Mouse (Mus musculus): ENCODE data around the gene Zmym1. TPM values are rescaled to one million over a fixed set of nuclear protein-coding genes. Genes with fewer than 3 reads are reported as not detected.
"Not testable (repeated sequence)": the region's sequence is repeated elsewhere in the genome, so short reads cannot be mapped to it uniquely, and the experiment has no call there.

Gene Zmym1
- total and polyA plus RNA-seq, 3 experiments: 3.7 to 30.6 (median 26.3) TPM

DNA sequence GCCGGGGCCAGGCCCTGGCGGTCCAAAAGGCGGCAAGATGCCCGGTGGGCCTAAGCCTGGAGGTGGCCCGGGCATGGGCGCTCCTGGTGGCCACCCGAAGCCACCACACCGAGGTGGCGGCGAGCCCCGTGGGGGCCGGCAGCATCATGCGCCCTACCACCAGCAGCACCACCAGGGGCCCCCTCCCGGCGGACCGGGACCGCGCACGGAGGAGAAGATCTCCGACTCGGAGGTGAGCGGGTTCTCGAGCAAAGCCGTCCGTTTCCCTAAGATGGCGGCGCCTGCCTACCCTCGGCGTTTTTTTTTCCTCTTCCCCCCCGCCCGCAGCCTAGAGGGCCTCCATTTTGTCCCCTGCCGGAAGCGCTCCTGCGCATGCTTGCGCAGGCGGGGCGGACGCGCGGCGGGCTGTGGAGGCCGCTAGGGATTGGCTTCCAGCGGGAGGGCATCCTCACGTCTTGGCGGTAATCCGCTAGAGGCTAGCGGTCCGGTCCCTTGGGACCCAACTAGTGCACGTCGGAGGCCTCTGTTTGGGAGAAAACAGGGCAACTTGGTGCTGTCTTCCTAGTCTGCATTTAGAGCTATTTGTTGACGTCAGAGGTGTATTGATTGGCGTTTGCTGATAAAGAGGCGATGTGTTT, 38.8 kb downstream of the Zmym1 start:
- H3K4me3 ChIP-seq (ENCODE audit: low read depth, low read length): peak overlapping the region; percentile 92
- no peaks in the 10 kb centered on the region for H3K27me3 ChIP-seq (ENCODE audit: insufficient read depth, low read length)
- peaks cover 36% of the 10 kb centered on the region for H3K4me1 ChIP-seq (ENCODE audit: insufficient read depth, low read depth, low read length)
- TF ChIP-seq GATA2 (IDR thresholded peaks at IDR 0.05; ENCODE audit: borderline replicate concordance, low read depth, low read length) (no peak), GATA1 (IDR thresholded peaks at IDR 0.05; ENCODE audit: borderline replicate concordance, low read length) (no peak), POLR2AphosphoS5 (IDR thresholded peaks at IDR 0.05; ENCODE audit: insufficient replicate concordance, low read depth, low read length) (no peak), TAL1 (conservative IDR thresholded peaks at IDR 0.05; ENCODE audit: low read depth, low read length) (no peak), CTCF (IDR thresholded peaks at IDR 0.05; ENCODE audit: low read depth, low read length) (no peak)
- H3K9me3 ChIP-seq (replicated peaks): no peaks in the 10 kb centered on the region
- peaks cover 52% of the 10 kb centered on the region for H3K36me3 ChIP-seq (replicated peaks)
- DNase-seq (ENCODE audit: low spot score) (peak; percentile 76), ATAC-seq (ENCODE audit: extremely low read depth, insufficient number of reproducible peaks, low FRiP score, poor library complexity, severe bottlenecking) (peak; percentile 17; the same call in 1 of the 2 replicates)

DNA sequence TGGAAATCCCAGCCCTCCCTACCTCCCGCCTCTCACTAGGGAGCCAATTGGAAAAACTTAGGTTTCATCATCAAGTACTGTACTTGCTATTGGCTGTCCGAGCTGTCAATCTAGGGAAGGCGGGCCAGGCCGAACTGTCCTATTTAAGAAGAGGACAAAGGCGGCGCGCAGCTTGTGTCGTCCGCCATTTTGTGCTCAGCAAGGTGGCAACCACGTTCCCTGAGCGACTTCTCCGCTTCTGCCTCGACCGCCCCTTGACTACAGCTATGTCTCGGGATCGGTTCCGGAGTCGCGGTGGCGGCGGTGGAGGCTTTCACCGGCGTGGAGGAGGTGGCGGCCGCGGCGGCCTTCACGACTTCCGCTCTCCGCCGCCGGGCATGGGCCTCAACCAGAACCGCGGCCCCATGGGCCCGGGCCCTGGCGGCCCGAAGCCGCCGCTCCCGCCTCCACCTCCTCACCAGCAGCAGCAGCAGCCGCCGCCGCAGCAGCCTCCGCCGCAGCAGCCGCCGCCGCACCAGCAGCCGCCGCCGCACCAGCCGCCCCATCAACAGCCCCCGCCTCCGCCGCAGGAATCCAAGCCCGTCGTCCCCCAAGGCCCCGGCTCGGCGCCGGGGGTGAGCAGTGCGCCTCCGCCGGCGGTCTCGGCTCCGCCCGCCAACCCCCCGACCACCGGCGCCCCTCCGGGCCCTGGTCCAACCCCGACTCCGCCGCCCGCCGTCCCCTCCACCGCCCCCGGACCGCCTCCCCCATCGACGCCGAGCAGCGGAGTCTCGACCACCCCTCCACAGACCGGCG, 39.6 kb downstream of the Zmym1 start, which contains the start of gene Sfpq:
Gene Sfpq, plus strand, starts transcription at position 174 of the 795 bp plus-strand sequence.
- TF ChIP-seq CTCF (IDR thresholded peaks at IDR 0.05; ENCODE audit: low read depth, low read length) (no peak), POLR2AphosphoS5 (IDR thresholded peaks at IDR 0.05; ENCODE audit: insufficient replicate concordance, low read depth, low read length) (peak; percentile 66; the same call in 1 of the 2 replicates)
- Histone ChIP-seq H3K36me3 (replicated peaks) (peaks cover 44% of the 10 kb centered on the region), H3K4me1 (ENCODE audit: insufficient read depth, low read depth, low read length) (peaks cover 29% of the 10 kb centered on the region), H3K27me3 (ENCODE audit: insufficient read depth, low read length) (no peaks in the 10 kb centered on the region), H3K4me3 (ENCODE audit: low read depth, low read length) (peak within 1 kb of the TSS; percentile 92), H3K9me3 (replicated peaks) (no peaks in the 10 kb centered on the region)
- peak; percentile 97 for ATAC-seq (ENCODE audit: extremely low read depth, insufficient number of reproducible peaks, low FRiP score, poor library complexity, severe bottlenecking)
- peak; percentile 98 for DNase-seq (ENCODE audit: low spot score)

DNA sequence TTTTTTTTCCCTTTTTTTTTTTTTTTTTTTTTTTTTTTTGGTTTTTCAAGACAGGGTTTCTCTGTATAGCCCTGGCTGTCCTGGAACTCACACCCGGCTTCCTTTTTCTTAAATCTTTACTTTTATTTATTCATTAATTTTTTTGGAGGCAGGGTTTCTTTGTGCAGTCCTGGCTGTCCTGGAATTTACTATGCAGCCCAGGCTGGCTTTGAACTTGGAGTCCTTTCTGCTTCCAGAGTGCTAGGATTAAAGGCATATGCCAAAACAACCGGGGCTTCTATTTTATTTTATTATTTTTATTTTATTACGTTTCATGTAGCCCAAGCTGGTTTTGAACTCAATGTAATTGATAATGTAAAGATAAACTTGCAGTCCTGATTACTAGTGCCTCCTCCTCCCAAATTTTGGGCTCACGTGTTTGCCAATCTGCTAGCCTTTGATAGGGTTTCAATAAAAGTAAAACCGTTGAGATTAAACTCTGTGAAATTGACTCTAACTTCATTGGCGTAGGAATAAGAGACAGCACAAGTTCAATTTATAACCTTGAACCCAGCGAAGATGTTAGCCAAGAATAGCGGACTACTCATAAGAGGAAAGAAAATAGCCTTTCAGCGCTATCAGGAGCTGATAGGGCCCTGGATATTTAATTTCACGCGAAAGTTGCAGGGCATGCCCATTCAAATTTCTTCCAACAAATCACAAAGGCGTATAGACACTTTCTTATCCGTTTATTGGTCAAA, 40.4 kb downstream of the Zmym1 start:
- Histone ChIP-seq H3K4me1 (ENCODE audit: insufficient read depth, low read depth, low read length) (peaks cover 22% of the 10 kb centered on the region), H3K4me3 (ENCODE audit: low read depth, low read length) (peak overlapping the region; percentile 92), H3K36me3 (replicated peaks) (peaks cover 37% of the 10 kb centered on the region), H3K9me3 (replicated peaks) (no peaks in the 10 kb centered on the region), H3K27me3 (ENCODE audit: insufficient read depth, low read length) (no peaks in the 10 kb centered on the region)
- ATAC-seq (ENCODE audit: extremely low read depth, insufficient number of reproducible peaks, low FRiP score, poor library complexity, severe bottlenecking): no peak
- TF ChIP-seq GATA2 (IDR thresholded peaks at IDR 0.05; ENCODE audit: borderline replicate concordance, low read depth, low read length): no peak
- TF ChIP-seq GATA1 (IDR thresholded peaks at IDR 0.05; ENCODE audit: borderline replicate concordance, low read length): no peak
- no peak for TF ChIP-seq TAL1 (conservative IDR thresholded peaks at IDR 0.05; ENCODE audit: low read depth, low read length)
- TF ChIP-seq POLR2AphosphoS5 (IDR thresholded peaks at IDR 0.05; ENCODE audit: insufficient replicate concordance, low read depth, low read length): no peak
- no peak for DNase-seq (ENCODE audit: low spot score)

DNA sequence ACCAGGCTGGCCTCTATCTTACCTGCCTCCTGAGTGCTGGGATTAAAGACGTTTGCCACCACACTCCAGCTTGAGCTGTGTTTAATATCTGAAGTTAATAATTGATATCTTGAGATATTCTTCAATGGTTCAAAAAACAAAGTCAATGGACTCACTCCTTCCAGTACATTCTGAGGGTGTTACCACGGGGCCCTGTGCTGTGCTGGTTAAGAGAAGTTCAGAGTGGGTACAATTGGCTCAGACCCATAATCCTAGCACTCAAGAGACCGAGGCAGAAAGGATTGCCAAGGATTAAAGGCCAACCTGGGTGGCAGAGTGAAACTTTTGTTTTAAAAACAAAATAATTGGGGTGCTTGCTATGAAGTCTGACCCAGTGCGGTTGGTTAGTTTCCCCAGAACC, 44.6 kb downstream of the Zmym1 start:
- Histone ChIP-seq H3K4me3 (ENCODE audit: low read depth, low read length) (no peak overlapping the region), H3K4me1 (ENCODE audit: insufficient read depth, low read depth, low read length) (peaks cover 8% of the 10 kb centered on the region), H3K9me3 (replicated peaks) (no peaks in the 10 kb centered on the region), H3K27me3 (ENCODE audit: insufficient read depth, low read length) (no peaks in the 10 kb centered on the region), H3K36me3 (replicated peaks) (no peaks in the 10 kb centered on the region)
- ATAC-seq (ENCODE audit: extremely low read depth, insufficient number of reproducible peaks, low FRiP score, poor library complexity, severe bottlenecking) (no peak), DNase-seq (ENCODE audit: low spot score) (no peak)
- TF ChIP-seq TAL1 (conservative IDR thresholded peaks at IDR 0.05; ENCODE audit: low read depth, low read length) (no peak), GATA2 (IDR thresholded peaks at IDR 0.05; ENCODE audit: borderline replicate concordance, low read depth, low read length) (no peak), CTCF (IDR thresholded peaks at IDR 0.05; ENCODE audit: low read depth, low read length) (no peak), POLR2AphosphoS5 (IDR thresholded peaks at IDR 0.05; ENCODE audit: insufficient replicate concordance, low read depth, low read length) (no peak), GATA1 (IDR thresholded peaks at IDR 0.05; ENCODE audit: borderline replicate concordance, low read length) (no peak)

DNA sequence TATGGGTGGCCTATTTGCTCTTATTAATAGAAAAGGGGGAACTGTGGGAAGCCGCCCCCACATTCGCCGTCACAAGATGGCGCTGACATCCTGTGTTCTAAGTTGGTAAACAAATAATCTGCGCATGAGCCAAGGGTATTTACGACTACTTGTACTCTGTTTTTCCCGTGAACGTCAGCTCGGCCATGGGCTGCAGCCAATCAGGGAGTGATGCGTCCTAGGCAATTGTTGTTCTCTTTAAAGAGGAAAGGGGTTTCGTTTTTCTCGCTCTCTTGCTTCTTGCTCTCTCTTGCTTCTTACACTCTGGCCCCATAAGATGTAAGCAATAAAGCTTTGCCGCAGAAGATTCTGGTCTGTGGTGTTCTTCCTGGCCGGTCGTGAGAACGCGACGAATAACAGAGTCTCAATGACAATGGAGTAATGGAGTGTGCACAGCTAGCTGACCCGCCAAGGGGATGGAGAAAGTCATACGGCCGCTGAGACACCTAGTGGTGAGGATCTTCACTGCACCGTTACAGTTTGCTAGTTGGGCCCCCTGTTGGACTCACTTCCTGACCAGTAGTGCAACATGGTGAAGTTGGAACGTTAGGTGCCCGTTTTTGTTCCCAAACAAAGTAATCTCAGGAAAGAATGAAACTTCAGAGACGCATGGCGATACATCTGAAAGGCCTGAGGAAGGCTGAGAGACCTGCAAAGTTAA, 45.5 kb downstream of the Zmym1 start:
- peak; percentile 73; the same call in 1 of the 2 replicates for ATAC-seq (ENCODE audit: extremely low read depth, insufficient number of reproducible peaks, low FRiP score, poor library complexity, severe bottlenecking)
- not testable (repeated sequence) for H3K27me3 ChIP-seq (ENCODE audit: insufficient read depth, low read length); DNase-seq (ENCODE audit: low spot score); H3K36me3 ChIP-seq (replicated peaks); H3K4me1 ChIP-seq (ENCODE audit: insufficient read depth, low read depth, low read length); H3K4me3 ChIP-seq (ENCODE audit: low read depth, low read length); H3K9me3 ChIP-seq (replicated peaks)
- peak; percentile 37 for TF ChIP-seq CTCF (IDR thresholded peaks at IDR 0.05; ENCODE audit: low read depth, low read length)
